Mouse (Mus musculus): Measurements from ENCODE around the gene Atp6v0a1.

Atp6v0a1 gene

GRCm38 (mm10) chr11:101009888-101010784, 884 bp downstream of the Atp6v0a1 start:
- in situ Hi-C loops (cut with MboI; ENCODE audit: unreplicated experiment in 2 of 2), result no loop called here

- in situ Hi-C loops (cut with MboI; ENCODE audit: unreplicated experiment in 2 of 2), result no loop called here
Observed at GRCm38 (mm10) chr11:101011641-101012040, 2.4 kb downstream of the Atp6v0a1 start.

DNA sequence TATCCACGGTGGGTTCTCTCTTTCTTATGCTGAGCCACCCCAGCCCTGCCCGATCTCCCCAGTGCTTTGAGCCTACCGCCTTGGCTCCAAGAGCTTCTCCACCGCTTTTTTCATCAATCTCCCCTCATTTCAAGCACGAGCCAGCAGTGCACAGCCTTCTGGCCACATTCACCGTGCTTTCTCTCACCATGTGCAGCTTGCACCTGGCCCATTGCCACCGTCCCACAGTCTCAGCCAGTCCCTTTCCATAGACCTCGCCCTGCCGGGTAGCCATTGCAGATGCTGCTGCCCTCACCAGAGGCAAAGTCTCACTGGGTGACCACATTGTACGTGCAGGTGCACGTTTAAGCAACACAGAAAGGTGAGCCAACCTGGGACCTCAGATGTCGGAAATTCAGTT, 14.1 kb downstream of the Atp6v0a1 start:
- in situ Hi-C loops (cut with MboI; ENCODE audit: unreplicated experiment in 2 of 2), result no loop called here

DNA sequence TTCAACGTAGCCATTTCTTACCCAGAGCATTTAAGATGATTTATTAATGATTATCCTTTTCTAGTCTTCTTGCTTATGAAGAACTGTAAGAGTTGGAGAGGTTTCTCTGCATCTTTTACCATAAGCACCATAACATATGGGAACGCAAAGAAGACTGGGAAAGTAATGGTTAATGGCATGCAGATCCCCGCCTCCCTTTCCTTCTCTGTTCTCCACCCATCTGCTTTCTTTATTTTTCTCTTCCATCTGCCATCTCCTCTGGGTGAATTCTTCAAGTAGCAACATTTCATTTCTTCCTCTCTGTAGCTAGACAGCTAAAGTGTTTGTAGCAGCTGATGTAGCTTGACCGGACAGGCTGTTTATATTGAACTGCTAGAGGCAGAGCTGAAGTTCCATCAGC, 14.7 kb downstream of the Atp6v0a1 start:
- in situ Hi-C loops (cut with MboI; ENCODE audit: unreplicated experiment in 2 of 2), result no loop called here

DNA sequence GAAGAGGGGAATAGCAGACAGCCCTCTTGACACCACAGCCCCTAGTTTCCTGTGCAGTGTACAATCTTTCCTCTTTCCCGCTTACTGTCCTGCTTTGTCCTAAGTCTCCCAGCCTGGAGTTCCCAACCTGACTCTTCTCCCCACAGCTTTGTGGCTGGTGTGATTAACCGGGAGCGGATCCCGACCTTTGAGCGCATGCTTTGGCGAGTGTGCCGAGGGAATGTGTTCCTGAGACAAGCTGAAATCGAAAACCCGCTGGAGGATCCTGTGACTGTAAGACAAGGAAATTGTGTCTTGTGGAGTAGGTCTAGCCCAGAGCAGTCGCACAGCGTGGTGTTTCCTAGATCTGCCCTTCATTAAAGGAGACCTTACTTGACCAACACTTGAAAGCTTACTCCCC, 17.9 kb downstream of the Atp6v0a1 start:
- in situ Hi-C loops (cut with MboI; ENCODE audit: unreplicated experiment in 2 of 2), result no loop called here

- in situ Hi-C loops (cut with MboI; ENCODE audit: unreplicated experiment in 2 of 2), result no loop called here
Observed at GRCm38 (mm10) chr11:101029320-101029719, 20.1 kb downstream of the Atp6v0a1 start.

- in situ Hi-C loops (cut with MboI; ENCODE audit: unreplicated experiment in 2 of 2), result no loop called here
Observed at GRCm38 (mm10) chr11:101030136-101030807, 21.0 kb downstream of the Atp6v0a1 start.

GRCm38 (mm10) chr11:101030808-101031156, 21.5 kb downstream of the Atp6v0a1 start:
- in situ Hi-C loops (cut with MboI; ENCODE audit: unreplicated experiment in 2 of 2), result no loop called here

DNA sequence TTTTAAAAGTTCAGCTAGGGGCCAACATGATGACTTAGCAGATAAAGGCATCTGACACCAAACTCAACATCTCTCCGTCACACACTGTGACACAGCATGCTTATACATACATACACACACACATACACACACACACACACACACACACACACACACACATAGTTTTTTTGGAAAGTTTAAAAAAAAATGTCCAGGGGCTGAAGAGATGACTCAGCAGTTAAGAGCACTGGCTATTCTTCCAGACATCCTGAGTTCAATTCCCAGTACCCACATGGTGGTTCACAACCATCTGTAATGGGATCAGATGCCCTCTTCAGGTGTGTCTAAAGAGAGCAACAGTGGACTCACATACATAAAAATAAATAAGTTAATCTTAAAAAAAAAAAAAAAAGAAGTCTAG, 22.2 kb downstream of the Atp6v0a1 start:
- in situ Hi-C loops (cut with MboI; ENCODE audit: unreplicated experiment in 2 of 2), result no loop called here

GRCm38 (mm10) chr11:101033856-101034500, 24.7 kb downstream of the Atp6v0a1 start:
- in situ Hi-C loops (cut with MboI; ENCODE audit: unreplicated experiment in 2 of 2), result no loop called here

DNA sequence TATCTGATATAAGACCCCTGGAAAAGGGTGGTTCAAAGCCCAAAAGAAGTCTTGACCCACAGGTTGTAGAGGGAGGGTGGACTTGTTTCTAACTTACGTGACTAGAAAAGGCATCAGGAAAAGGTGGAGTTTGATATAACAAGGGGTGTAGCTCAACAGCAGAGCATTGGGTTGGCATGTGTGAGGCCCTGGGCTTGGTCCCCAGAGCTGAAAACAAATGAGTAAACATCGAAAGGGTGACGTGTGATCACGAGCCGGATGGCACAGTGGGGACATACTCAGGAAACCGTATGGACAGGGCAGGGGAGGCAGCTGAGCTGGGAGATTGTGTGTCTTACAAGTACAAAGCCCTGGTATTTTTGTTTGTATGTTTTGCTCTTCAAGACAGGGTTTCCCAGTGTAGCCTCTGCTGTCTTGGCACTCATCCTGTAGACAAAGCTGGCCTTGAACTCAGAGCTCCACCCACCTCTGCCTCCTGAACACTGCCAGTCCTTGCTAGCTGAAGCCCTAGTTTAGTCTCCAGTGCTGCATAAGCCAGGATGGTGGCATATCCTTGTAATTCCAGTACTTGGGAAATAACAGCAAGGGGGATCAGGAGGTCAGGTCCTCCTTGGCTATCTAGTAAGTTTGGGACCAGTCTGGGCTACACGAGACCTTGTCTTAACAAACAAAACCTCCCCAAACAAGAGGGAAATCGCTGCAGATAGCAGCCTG, 25.5 kb downstream of the Atp6v0a1 start:
- in situ Hi-C loops (cut with MboI; ENCODE audit: unreplicated experiment in 2 of 2), result no loop called here

DNA sequence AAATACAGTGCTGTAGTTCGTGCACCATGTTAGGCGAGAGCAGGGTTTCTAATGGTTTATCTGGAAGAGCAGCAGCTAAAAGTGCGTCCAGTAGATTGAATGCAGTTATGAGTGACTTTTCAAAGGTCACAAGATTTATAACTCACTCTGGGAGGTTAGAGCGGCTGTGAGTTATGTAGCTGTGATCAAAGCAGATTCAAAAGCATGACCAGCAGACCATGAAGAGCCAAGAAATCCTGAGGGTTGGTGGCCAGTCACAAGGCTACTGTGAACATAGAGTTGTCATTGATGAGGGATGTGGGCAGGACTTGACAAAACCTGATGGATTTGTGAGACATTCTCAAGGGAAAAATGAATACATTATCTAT, 26.1 kb downstream of the Atp6v0a1 start:
- in situ Hi-C loops (cut with MboI; ENCODE audit: unreplicated experiment in 2 of 2), result no loop called here

- in situ Hi-C loops (cut with MboI; ENCODE audit: unreplicated experiment in 2 of 2), result no loop called here
Observed at GRCm38 (mm10) chr11:101037795-101038194, 28.5 kb downstream of the Atp6v0a1 start.

DNA sequence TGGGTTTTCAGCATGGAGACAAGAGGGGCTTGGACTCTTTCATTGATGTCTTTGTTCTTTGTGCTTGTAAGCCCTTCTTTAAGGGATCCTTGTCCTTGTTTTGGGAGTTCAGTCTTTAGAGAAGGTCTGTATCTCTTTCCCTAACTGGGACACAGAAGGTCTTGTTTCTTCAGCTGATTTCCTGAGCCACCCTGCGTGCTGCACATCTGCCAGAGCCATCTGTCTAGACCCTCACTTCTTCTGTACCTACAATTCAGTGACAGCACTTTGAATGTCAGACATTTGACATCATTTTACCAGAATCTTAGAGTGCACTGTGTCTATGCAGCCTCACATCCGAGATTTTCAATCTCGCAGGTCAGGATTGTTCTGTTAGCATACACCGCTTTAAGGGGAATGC, 36.6 kb downstream of the Atp6v0a1 start:
- in situ Hi-C loops (cut with MboI; ENCODE audit: unreplicated experiment in 2 of 2), result no loop called here

DNA sequence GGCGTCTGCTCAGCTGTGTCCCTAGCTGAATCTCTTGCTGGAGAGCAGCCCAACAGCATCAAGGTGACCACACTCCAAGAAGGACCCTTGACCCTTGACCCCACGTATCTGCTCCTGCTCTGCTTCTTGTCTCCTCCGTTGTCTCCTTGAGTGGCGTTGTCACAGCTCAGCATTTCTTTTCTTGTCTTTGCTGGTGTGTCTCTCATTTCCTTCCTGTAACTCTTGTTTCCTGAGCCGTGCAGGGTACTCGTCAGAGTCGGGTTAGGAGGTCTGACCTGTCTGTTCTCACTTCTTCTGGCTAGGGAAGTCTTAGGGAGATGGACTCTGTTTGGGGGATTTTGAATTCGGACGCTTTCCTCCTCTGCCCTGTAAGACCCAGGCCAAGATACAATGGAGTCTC, 37.2 kb downstream of the Atp6v0a1 start:
- in situ Hi-C loops (cut with MboI; ENCODE audit: unreplicated experiment in 2 of 2), result no loop called here

DNA sequence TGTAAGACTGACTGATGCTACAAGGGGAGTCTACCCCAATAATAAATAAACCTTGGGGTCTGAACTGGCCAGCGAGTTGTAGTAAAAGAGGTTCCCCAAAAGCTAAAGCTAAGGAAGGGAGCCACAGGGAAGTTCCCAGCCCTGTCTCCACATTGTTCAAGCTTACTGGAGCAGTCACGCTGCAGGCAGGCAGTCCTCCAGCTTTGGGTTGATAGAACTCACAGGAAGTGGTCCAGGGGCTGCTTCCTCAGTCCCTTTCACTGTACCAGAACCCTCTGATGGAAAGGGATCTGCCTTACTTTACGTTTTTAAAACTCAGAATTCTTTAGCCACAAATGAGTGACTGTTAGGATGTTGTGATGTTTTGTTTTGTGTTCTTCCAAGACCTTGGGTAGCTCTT, 38.2 kb downstream of the Atp6v0a1 start:
- in situ Hi-C loops (cut with MboI; ENCODE audit: unreplicated experiment in 2 of 2), result no loop called here

- in situ Hi-C loops (cut with MboI; ENCODE audit: unreplicated experiment in 2 of 2), result no loop called here
Observed at GRCm38 (mm10) chr11:101050359-101050758, 41.1 kb downstream of the Atp6v0a1 start.

- in situ Hi-C loops (cut with MboI; ENCODE audit: unreplicated experiment in 2 of 2), result no loop called here
Observed at GRCm38 (mm10) chr11:101051051-101051493, 41.8 kb downstream of the Atp6v0a1 start.

- in situ Hi-C loops (cut with MboI; ENCODE audit: unreplicated experiment in 2 of 2), result no loop called here
Observed at GRCm38 (mm10) chr11:101051617-101052016, 42.4 kb downstream of the Atp6v0a1 start.

DNA sequence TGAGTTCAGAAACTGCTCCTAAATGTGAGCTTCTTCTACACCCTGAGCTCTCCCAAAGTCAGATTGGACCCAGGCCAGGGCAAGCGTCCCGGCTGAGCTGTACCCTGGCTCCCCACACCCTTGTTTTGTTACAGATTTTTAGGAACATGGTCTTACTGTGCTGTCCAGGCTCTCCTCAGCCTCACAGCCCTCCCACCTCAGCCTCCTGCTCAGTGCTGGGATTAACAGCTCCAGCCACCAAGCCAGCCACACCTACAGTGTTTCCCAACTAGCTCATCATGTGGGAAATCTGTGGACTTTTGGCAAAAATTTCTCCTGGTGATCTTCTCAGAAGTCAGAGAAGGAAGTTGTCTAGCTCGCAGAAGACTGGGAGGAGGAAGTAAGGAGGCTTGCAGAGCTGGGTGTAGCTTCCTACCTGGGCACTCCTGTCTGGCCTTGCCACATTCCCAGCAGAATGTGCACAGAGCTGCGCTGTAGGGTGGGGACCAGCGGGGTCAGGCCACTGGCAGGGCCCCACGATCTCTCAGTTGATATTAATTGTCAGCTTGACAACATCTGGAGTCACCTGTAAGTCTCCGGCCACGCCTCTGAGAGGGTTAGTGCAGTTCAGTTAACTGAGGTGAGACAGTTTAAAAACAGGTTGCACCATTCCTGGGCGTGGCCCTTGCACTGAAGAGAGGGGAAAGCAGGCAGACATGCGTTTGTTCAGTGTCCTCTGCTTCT, 43.7 kb downstream of the Atp6v0a1 start:
- in situ Hi-C loops (cut with MboI; ENCODE audit: unreplicated experiment in 2 of 2), result no loop called here

Data from v-Abl transformed pro-B cells (cell line).